Mouse (Mus musculus): Measurements from ENCODE around the gene Ptpn21.

Ptpn21 gene

DNA sequence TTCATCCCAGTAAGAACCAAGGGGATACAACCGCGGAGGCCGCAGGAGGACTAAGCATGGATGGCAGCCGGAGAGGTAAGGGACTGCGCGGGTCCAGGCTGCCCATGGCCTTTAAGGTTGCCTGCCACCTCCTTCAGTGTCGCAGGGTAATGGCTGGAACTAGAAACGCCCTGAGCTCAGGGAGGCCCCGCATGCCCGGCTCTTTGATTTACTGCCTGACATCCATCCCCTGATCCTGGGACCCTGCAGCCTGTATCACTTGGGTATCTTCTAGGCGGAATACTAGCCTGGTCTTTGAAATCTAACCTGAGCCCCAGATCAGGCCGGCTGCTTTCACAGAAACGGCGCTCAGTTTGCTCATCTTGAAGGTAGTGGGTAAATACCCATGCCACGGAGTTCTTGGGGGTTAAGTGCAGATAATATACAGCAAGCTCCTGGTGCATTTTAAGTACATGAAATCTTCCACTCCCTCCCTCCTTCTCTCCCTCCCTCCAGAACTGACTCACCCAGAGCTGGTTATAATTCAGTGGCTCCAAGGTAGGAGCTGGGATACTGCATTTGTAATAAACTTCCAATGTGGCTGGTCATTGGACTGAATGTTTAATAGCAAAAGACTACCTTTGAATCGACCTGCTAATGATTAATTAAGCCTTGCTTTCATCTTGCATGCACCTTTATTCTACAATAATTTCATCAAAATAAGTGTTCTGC is 108.8 kb downstream of the Ptpn21 start:
- no peak for DNase-seq

DNA sequence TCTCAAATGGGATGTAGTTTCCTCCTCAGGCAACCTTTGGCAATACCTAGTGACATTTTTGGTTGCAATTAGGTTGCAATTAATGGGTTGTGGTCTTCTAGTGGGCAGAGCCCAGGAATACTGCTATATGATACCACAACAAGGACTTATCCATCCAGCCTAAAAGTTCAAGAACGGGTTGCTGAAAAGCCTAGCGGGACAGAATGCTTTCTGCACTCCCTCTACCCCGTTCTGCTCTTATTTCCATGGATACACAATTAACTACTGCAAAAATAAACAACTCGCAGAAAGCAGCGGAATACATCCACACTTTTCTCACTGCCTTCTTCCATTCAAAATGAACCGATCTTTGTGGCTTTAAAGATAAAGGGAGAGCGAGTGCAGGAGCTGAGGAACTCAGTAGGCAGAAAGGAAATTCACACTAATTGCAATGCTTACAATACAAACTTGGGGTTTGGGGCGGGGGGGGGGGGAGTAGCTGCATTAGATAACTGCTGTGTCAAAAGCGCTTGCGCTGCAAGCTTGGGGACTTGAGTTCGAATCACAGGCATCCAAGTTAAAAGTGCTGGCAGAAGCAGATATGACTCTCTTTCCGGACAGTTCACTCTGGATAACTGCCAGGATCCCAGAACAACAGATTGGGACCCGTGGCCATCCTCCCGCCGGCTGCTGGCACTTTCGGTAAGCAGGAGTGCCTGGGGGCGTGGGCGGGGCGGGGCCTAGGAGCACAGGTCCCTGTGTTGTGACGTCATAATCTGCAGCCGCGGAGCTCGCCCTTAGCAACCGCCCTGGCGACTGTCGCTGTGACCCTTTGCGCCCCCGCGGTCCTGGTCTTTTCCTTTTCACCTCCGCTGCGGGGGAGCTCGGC is 109.6 kb downstream of the Ptpn21 start, which contains the start of gene Spata7:
Gene Spata7, plus strand, starts transcription at position 766 of the 868 bp plus-strand sequence.
- DNase-seq = peak; percentile 76

All from thymus, postnatal 25 days (tissue).